ENCODE assay signal across 9 mouse cellular contexts in genomic region chr2:52471545-52472291, GRCm38 (mm10). TPM values are rescaled to one million over a fixed set of nuclear protein-coding genes. Genes with fewer than 3 reads are reported as not detected.
DNase-seq lines count a peak whose midpoint lies in the region; ATAC-seq and TF ChIP-seq lines count a peak whose summit lies in the region.
"Had no signal": no experiment of that assay in that cellular context is flagged by ENCODE, and none has a peak within 500 bp of the region (broad histone marks: within the 10 kb centered on the region; RNA-seq: fewer than 3 reads in every experiment).

No protein-coding gene starts in this region.

- H3K27ac ChIP-seq in cerebellum, adult 2 months (ENCODE audit: insufficient read depth, low read length), result no peak overlapping the region
- peak overlapping the region; percentile 58; the same call in 1 of the 2 replicates for H3K27ac ChIP-seq in limb, embryonic 13.5 days
- H3K27ac ChIP-seq in midbrain, embryonic 11.5 days (ENCODE audit: low read depth, low read length), result no peak overlapping the region

- H3K4me1 ChIP-seq in cerebellum, adult 2 months (ENCODE audit: control insufficient read depth, insufficient read depth, low read length), result peaks cover 42% of the 10 kb centered on the region
- peaks cover 11% of the 10 kb centered on the region for H3K4me1 ChIP-seq in limb, embryonic 13.5 days
- no peaks in the 10 kb centered on the region for H3K4me1 ChIP-seq in midbrain, embryonic 11.5 days (ENCODE audit: control insufficient read depth, insufficient read depth, low read length)

- peak; percentile 86 for ATAC-seq in limb, embryonic 13.5 days (ENCODE audit: low FRiP score, low read depth)
- no peak for ATAC-seq in midbrain, embryonic 11.5 days (ENCODE audit: low FRiP score)

- no peaks in the 10 kb centered on the region for H3K9me3 ChIP-seq in limb, embryonic 13.5 days
- no peaks in the 10 kb centered on the region for H3K9me3 ChIP-seq in midbrain, embryonic 11.5 days (ENCODE audit: control insufficient read depth, low read length)

- H3K4me2 ChIP-seq in limb, embryonic 13.5 days (replicated peaks), result no peak overlapping the region
- no peak overlapping the region for H3K4me2 ChIP-seq in midbrain, embryonic 11.5 days

- DNase-seq in cerebellum, adult 2 months, result peak; percentile 45 to 70
- no peak for DNase-seq in cerebellum, postnatal 14 days
- peak; percentile 69 for DNase-seq in 416B (ENCODE audit: low read depth)
- DNase-seq in embryo, embryonic 11 days, result peak; percentile 60
- no peak for DNase-seq in thymus, postnatal 4 days
- DNase-seq in left cerebral cortex, adult 11 months (ENCODE audit: low spot score), result no peak
- no peak for DNase-seq in midbrain, embryonic 11.5 days (ENCODE audit: low spot score, missing footprints)
- DNase-seq: gastrocnemius, postnatal 36 days had no signal

- 28% methylated on average over 4 of the region's 4 CpGs for WGBS in cerebellum, adult 2 months
- 21% methylated on average over 4 of the region's 4 CpGs for WGBS in limb, embryonic 13.5 days
- 64% methylated on average over 4 of the region's 4 CpGs for WGBS in midbrain, embryonic 11.5 days

- no peak for TF ChIP-seq POLR2A in cerebellum, adult 2 months (IDR thresholded peaks at IDR 0.05; ENCODE audit: borderline replicate concordance, insufficient read depth, low read length)

- H3K36me3 ChIP-seq in limb, embryonic 13.5 days, result no peaks in the 10 kb centered on the region
- no peaks in the 10 kb centered on the region for H3K36me3 ChIP-seq in midbrain, embryonic 11.5 days (ENCODE audit: control insufficient read depth, insufficient read depth, low read length)

- no peak overlapping the region for H3K4me3 ChIP-seq in cerebellum, adult 2 months (replicated peaks; ENCODE audit: insufficient read depth, low read depth, low read length)
- no peak overlapping the region for H3K4me3 ChIP-seq in limb, embryonic 13.5 days
- no peak overlapping the region for H3K4me3 ChIP-seq in midbrain, embryonic 11.5 days (ENCODE audit: low read depth, low read length)

- H3K27me3 ChIP-seq in cerebellum, adult 2 months (ENCODE audit: control insufficient read depth, insufficient read depth, low read length), result no peaks in the 10 kb centered on the region
- H3K27me3 ChIP-seq in limb, embryonic 13.5 days, result 0 out of 2 replicates have a peak, but pooled peaks cover 3% of the 10 kb centered on the region
- H3K27me3 ChIP-seq in midbrain, embryonic 11.5 days (ENCODE audit: control insufficient read depth, insufficient read depth, low read length), result no peaks in the 10 kb centered on the region

- no peak for TF ChIP-seq CTCF in cerebellum, adult 2 months (IDR thresholded peaks at IDR 0.05; ENCODE audit: borderline replicate concordance, insufficient read depth, low read depth, low read length)

- no peak overlapping the region for H3K9ac ChIP-seq in limb, embryonic 13.5 days
- H3K9ac ChIP-seq in midbrain, embryonic 11.5 days (ENCODE audit: low read length), result no peak overlapping the region

RNA-seq across cellular contexts. Expression of gene Arl5a, which starts 47.0 kb away (rescaled TPM):
- polyA plus RNA-seq in cerebellum, adult 2 months (2012; rRNA removed), result 56.7 and 57.3 TPM in 2 replicates
- 43.8 and 49.0 TPM in 2 replicates for polyA plus RNA-seq in limb, embryonic 13.5 days (2015; fragmentation: Nextera tagmentation; extraction: Ambion mirVana)
- polyA plus RNA-seq in midbrain, embryonic 11.5 days (2014; fragmentation: Nextera tagmentation; extraction: Ambion mirVana), result 77.9 and 79.1 TPM in 2 replicates

Comparison
In these comparisons a context has a peak if more than half of its experiments do, and no peak if none do; other contexts are left out.
1. DNase-seq: peak in cerebellum, adult 2 months (2 of 2), 416B (single experiment) and embryo, embryonic 11 days (single experiment); none in cerebellum, postnatal 14 days (0 of 2), thymus, postnatal 4 days (single experiment), left cerebral cortex, adult 11 months (single experiment) and midbrain, embryonic 11.5 days (single experiment).